Mouse (Mus musculus): ENCODE results near the gene Farp1.

Gene Farp1

GRCm38 (mm10) chr14:121058481-121058880, 23.5 kb downstream of the Farp1 start:
- DNase-seq: no peak

GRCm38 (mm10) chr14:121059266-121059665, 24.3 kb downstream of the Farp1 start:
- peak; percentile 41 to 52 for DNase-seq

GRCm38 (mm10) chr14:121060484-121060883, 25.5 kb downstream of the Farp1 start:
- DNase-seq: no peak

- DNase-seq: peak in 1 of 2 experiments; percentile 22
These were observed 26.7 kb downstream of the Farp1 start for GRCm38 (mm10) chr14:121061686-121062085.

GRCm38 (mm10) chr14:121062238-121063082, 27.5 kb downstream of the Farp1 start:
- DNase-seq: peak; percentile 68 to 69

- DNase-seq: no peak
These were observed 29.7 kb downstream of the Farp1 start for GRCm38 (mm10) chr14:121064726-121065125.

GRCm38 (mm10) chr14:121073093-121073866, 38.3 kb downstream of the Farp1 start:
- DNase-seq: no peak

GRCm38 (mm10) chr14:121074197-121074734, 39.3 kb downstream of the Farp1 start:
- no peak for DNase-seq

GRCm38 (mm10) chr14:121080739-121081138, 45.7 kb downstream of the Farp1 start:
- DNase-seq: no peak

GRCm38 (mm10) chr14:121082341-121082740, 47.3 kb downstream of the Farp1 start:
- no peak for DNase-seq

GRCm38 (mm10) chr14:121082793-121083192, 47.8 kb downstream of the Farp1 start:
- no peak for DNase-seq

- no peak for DNase-seq
These were observed 48.4 kb downstream of the Farp1 start for GRCm38 (mm10) chr14:121083352-121083751.

- DNase-seq: no peak
These were observed 57.5 kb downstream of the Farp1 start for GRCm38 (mm10) chr14:121092517-121092916.

- DNase-seq: no peak
These were observed 58.9 kb downstream of the Farp1 start for GRCm38 (mm10) chr14:121093860-121094259.

- no peak for DNase-seq
These were observed 62.8 kb downstream of the Farp1 start for GRCm38 (mm10) chr14:121097640-121098435.

- no peak for DNase-seq
These were observed 64.1 kb downstream of the Farp1 start for GRCm38 (mm10) chr14:121099120-121099519.

- no peak for DNase-seq
These were observed 64.9 kb downstream of the Farp1 start for GRCm38 (mm10) chr14:121099876-121100275.

GRCm38 (mm10) chr14:121100829-121101228, 65.8 kb downstream of the Farp1 start:
- DNase-seq: no peak

- no peak for DNase-seq
These were observed 66.5 kb downstream of the Farp1 start for GRCm38 (mm10) chr14:121101531-121101930.

GRCm38 (mm10) chr14:121102599-121102998, 67.6 kb downstream of the Farp1 start:
- DNase-seq: no peak

- DNase-seq: peak; percentile 48 to 69
These were observed 68.5 kb downstream of the Farp1 start for GRCm38 (mm10) chr14:121103459-121103858.

- DNase-seq: no peak
These were observed 69.8 kb downstream of the Farp1 start for GRCm38 (mm10) chr14:121104760-121105329.
